Mouse (Mus musculus) CH12.LX (cell line): ENCODE data around the gene Gm20708. TPM values are rescaled to one million over a fixed set of nuclear protein-coding genes. Genes with fewer than 3 reads are reported as not detected.

Source experiments
- DNase-seq: peaks from one replicate; pipeline ENCODE4 v3.0.0-alpha.2; 2013; ENCODE audit errors: extremely low read depth
- H3K27ac ChIP-seq: 2 replicates; pipeline ENCODE4 v1.5.1; 2012; ENCODE audit warnings: low read depth, mild to moderate bottlenecking, control low read depth, moderate library complexity; ENCODE audit not compliant: insufficient read depth
- H3K27me3 ChIP-seq: replicated peaks from 2 replicates; pipeline ENCODE3; 2012; ENCODE audit warnings: inconsistent platforms
- H3K36me3 ChIP-seq, 2 experiments: replicated peaks in 1 of 2; 2 replicates each; pipeline versions ENCODE3 to v1.6.1; 2012; ENCODE audit warnings: inconsistent platforms in 1 of 2, low read length in 1 of 2, mild to moderate bottlenecking in 1 of 2, mixed read lengths in 1 of 2, moderate library complexity in 1 of 2; ENCODE audit not compliant: control insufficient read depth in 1 of 2, insufficient read depth in 1 of 2
- H3K4me1 ChIP-seq, 2 experiments: 2 replicates each; pipeline ENCODE4 v1.6.1; 2012; ENCODE audit warnings: inconsistent platforms in 1 of 2, moderate library complexity in 1 of 2; ENCODE audit not compliant: insufficient read depth in 2 of 2, control insufficient read depth in 1 of 2
- H3K4me2 ChIP-seq: 2 replicates; pipeline ENCODE4 v1.6.1; 2012; ENCODE audit warnings: low read depth, mild to moderate bottlenecking, control low read depth; ENCODE audit not compliant: poor library complexity, insufficient read depth, severe bottlenecking
- H3K4me3 ChIP-seq, 3 experiments: fragments of 150-350 bp in 1 of 3; sonication (generic) in 1 of 3; replicated peaks in 1 of 3; 2 replicates each; pipeline versions ENCODE3 to v1.5.1; 2011 to 2012; ENCODE audit warnings: low read depth in 2 of 3, low read length in 2 of 3, mild to moderate bottlenecking in 2 of 3, moderate library complexity in 2 of 3, control low read depth in 1 of 3, improper control_type of control experiment in 1 of 3, inconsistent platforms in 1 of 3, mixed read lengths in 1 of 3; ENCODE audit not compliant: poor library complexity in 1 of 3
- H3K79me2 ChIP-seq: replicated peaks from 2 replicates; pipeline ENCODE4 v1.6.1; 2012; ENCODE audit warnings: mild to moderate bottlenecking, moderate library complexity; ENCODE audit not compliant: control insufficient read depth, poor library complexity, insufficient read depth, severe bottlenecking; ENCODE audit errors: extremely low read depth
- H3K9ac ChIP-seq: 2 replicates; pipeline ENCODE4 v1.6.1; 2012; ENCODE audit warnings: low read depth, mild to moderate bottlenecking, control low read depth, moderate library complexity; ENCODE audit not compliant: insufficient read depth
- H3K9me3 ChIP-seq: replicated peaks from 2 replicates; pipeline ENCODE3; 2012; ENCODE audit warnings: low read length, inconsistent platforms, mixed read lengths
- BHLHE40 ChIP-seq: IDR thresholded peaks from 2 replicates; pipeline ENCODE4 v1.6.1; 2011; ENCODE audit warnings: mild to moderate bottlenecking, low read depth, low read length, improper control_type of control experiment
- CHD1 ChIP-seq: IDR thresholded peaks from 2 replicates; pipeline ENCODE4 v1.6.1; 2012; ENCODE audit warnings: low read depth, low read length, improper control_type of control experiment, inconsistent platforms
- CHD2 ChIP-seq: IDR thresholded peaks from 2 replicates; pipeline ENCODE4 v1.6.1; 2011; ENCODE audit warnings: low read length, improper control_type of control experiment
- CTCF ChIP-seq, 2 experiments: IDR thresholded peaks in 1 of 2; conservative IDR thresholded peaks in 1 of 2; 2 replicates each; pipeline ENCODE4 v1.5.1; 2011 to 2012; ENCODE audit warnings: low read depth in 2 of 2, low read length in 2 of 2, improper control_type of control experiment in 1 of 2, inconsistent platforms in 1 of 2, mild to moderate bottlenecking in 1 of 2, moderate library complexity in 1 of 2
- E2F4 ChIP-seq: IDR thresholded peaks from 2 replicates; pipeline ENCODE4 v1.6.1; 2011; ENCODE audit warnings: low read depth, low read length, improper control_type of control experiment; ENCODE audit not compliant: insufficient replicate concordance
- ELF1 ChIP-seq: IDR thresholded peaks from 2 replicates; pipeline ENCODE4 v1.6.1; 2014; ENCODE audit warnings: low read depth, mild to moderate bottlenecking, inconsistent platforms, low read length, improper control_type of control experiment
- EP300 ChIP-seq: IDR thresholded peaks from 2 replicates; pipeline ENCODE4 v1.6.1; 2011; ENCODE audit warnings: low read length, improper control_type of control experiment
- ETS1 ChIP-seq: conservative IDR thresholded peaks from 2 replicates; pipeline ENCODE4 v1.6.1; 2012; ENCODE audit warnings: low read depth, mild to moderate bottlenecking, inconsistent platforms, low read length, improper control_type of control experiment, moderate library complexity
- GABPA ChIP-seq: IDR thresholded peaks from 2 replicates; pipeline ENCODE4 v1.6.1; 2012; ENCODE audit warnings: low read depth, low read length, improper control_type of control experiment, inconsistent platforms; ENCODE audit not compliant: insufficient replicate concordance
- HCFC1 ChIP-seq: IDR thresholded peaks from 2 replicates; pipeline ENCODE4 v1.6.1; 2012; ENCODE audit warnings: low read depth, mild to moderate bottlenecking, inconsistent platforms, low read length, improper control_type of control experiment
- IRF4 ChIP-seq: IDR thresholded peaks from 2 replicates; pipeline ENCODE4 v1.6.1; 2014; ENCODE audit warnings: low read depth, mild to moderate bottlenecking, inconsistent platforms, low read length, improper control_type of control experiment
- JUN ChIP-seq: IDR thresholded peaks from 2 replicates; pipeline ENCODE4 v1.6.1; 2011; ENCODE audit warnings: low read depth, mild to moderate bottlenecking, low read length, improper control_type of control experiment, moderate library complexity; ENCODE audit not compliant: insufficient read depth
- JUND ChIP-seq: conservative IDR thresholded peaks from 2 replicates; pipeline ENCODE4 v1.6.1; 2011; ENCODE audit warnings: low read depth, low read length, improper control_type of control experiment
- KAT2A ChIP-seq: IDR thresholded peaks from 2 replicates; pipeline ENCODE4 v1.6.1; 2012; ENCODE audit warnings: low read length, improper control_type of control experiment, inconsistent platforms; ENCODE audit not compliant: insufficient replicate concordance
- MAFK ChIP-seq: IDR thresholded peaks from 2 replicates; pipeline ENCODE4 v1.6.1; 2011; ENCODE audit warnings: low read length, improper control_type of control experiment; ENCODE audit not compliant: insufficient replicate concordance
- MAX ChIP-seq: IDR thresholded peaks from 2 replicates; pipeline ENCODE4 v1.6.1; 2011; ENCODE audit warnings: low read length, improper control_type of control experiment
- MAZ ChIP-seq: IDR thresholded peaks from 2 replicates; pipeline ENCODE4 v1.6.1; 2012; ENCODE audit warnings: low read depth, mild to moderate bottlenecking, inconsistent platforms, low read length, improper control_type of control experiment, moderate library complexity
- MEF2A ChIP-seq: IDR thresholded peaks from 2 replicates; pipeline ENCODE4 v1.6.1; 2014; ENCODE audit warnings: low read depth, mild to moderate bottlenecking, inconsistent platforms, low read length, improper control_type of control experiment, borderline replicate concordance
- MXI1 ChIP-seq: IDR thresholded peaks from 2 replicates; pipeline ENCODE4 v1.6.1; 2011; ENCODE audit warnings: mild to moderate bottlenecking, low read depth, low read length, improper control_type of control experiment
- MYC ChIP-seq: IDR thresholded peaks from 2 replicates; pipeline ENCODE4 v1.6.1; 2011; ENCODE audit warnings: low read depth, mild to moderate bottlenecking, improper control_type of control experiment, low read length
- NELFE ChIP-seq: IDR thresholded peaks from 2 replicates; pipeline ENCODE4 v1.6.1; 2011; ENCODE audit warnings: low read depth, low read length, improper control_type of control experiment
- NRF1 ChIP-seq: IDR thresholded peaks from 2 replicates; pipeline ENCODE4 v1.6.1; 2014; ENCODE audit warnings: low read depth, mild to moderate bottlenecking, inconsistent platforms, low read length, improper control_type of control experiment, moderate library complexity
- PAX5 ChIP-seq: IDR thresholded peaks from 2 replicates; pipeline ENCODE4 v1.6.1; 2012; ENCODE audit warnings: low read length, inconsistent platforms, mixed read lengths
- POLR2A ChIP-seq: IDR thresholded peaks from 2 replicates; pipeline ENCODE4 v1.6.1; 2011; ENCODE audit warnings: low read depth, mild to moderate bottlenecking, improper control_type of control experiment, low read length
- POLR2AphosphoS2 ChIP-seq: IDR thresholded peaks from 2 replicates; pipeline ENCODE4 v1.6.1; 2011; ENCODE audit warnings: low read depth, low read length, improper control_type of control experiment
- RAD21 ChIP-seq: IDR thresholded peaks from 2 replicates; pipeline ENCODE4 v1.6.1; 2011; ENCODE audit warnings: low read depth, mild to moderate bottlenecking, low read length, improper control_type of control experiment, moderate library complexity
- RCOR1 ChIP-seq: conservative IDR thresholded peaks from 2 replicates; pipeline ENCODE4 v1.6.1; 2012; ENCODE audit warnings: low read depth, mild to moderate bottlenecking, inconsistent platforms, low read length, improper control_type of control experiment
- SIN3A ChIP-seq: IDR thresholded peaks from 2 replicates; pipeline ENCODE4 v1.6.1; 2012; ENCODE audit warnings: low read length, improper control_type of control experiment, inconsistent platforms
- SMC3 ChIP-seq: IDR thresholded peaks from 2 replicates; pipeline ENCODE4 v1.6.1; 2011; ENCODE audit warnings: low read depth, low read length, improper control_type of control experiment
- TBP ChIP-seq: conservative IDR thresholded peaks from 2 replicates; pipeline ENCODE4 v1.6.1; 2011; ENCODE audit warnings: low read depth, low read length, improper control_type of control experiment
- TCF12 ChIP-seq: IDR thresholded peaks from 2 replicates; pipeline ENCODE4 v1.6.1; 2014; ENCODE audit warnings: low read depth, mild to moderate bottlenecking, inconsistent platforms, low read length, improper control_type of control experiment
- UBTF ChIP-seq: IDR thresholded peaks from 2 replicates; pipeline ENCODE4 v1.6.1; 2012; ENCODE audit warnings: low read depth, mild to moderate bottlenecking, inconsistent platforms, low read length, improper control_type of control experiment, moderate library complexity
- USF1 ChIP-seq: IDR thresholded peaks from 2 replicates; pipeline ENCODE4 v1.6.1; 2014; ENCODE audit warnings: low read depth, mild to moderate bottlenecking, inconsistent platforms, low read length, improper control_type of control experiment
- USF2 ChIP-seq: conservative IDR thresholded peaks from 2 replicates; pipeline ENCODE4 v1.6.1; 2011; ENCODE audit warnings: low read depth, low read length, improper control_type of control experiment
- ZC3H11A ChIP-seq: IDR thresholded peaks from 2 replicates; pipeline ENCODE4 v1.6.1; 2012; ENCODE audit warnings: low read depth, mild to moderate bottlenecking, inconsistent platforms, low read length, improper control_type of control experiment
- ZKSCAN1 ChIP-seq: IDR thresholded peaks from 2 replicates; pipeline ENCODE4 v1.6.1; 2012; ENCODE audit warnings: low read depth, inconsistent platforms, low read length, improper control_type of control experiment, borderline replicate concordance
- ZMIZ1 ChIP-seq: IDR thresholded peaks from 2 replicates; pipeline ENCODE4 v1.6.1; 2012; ENCODE audit warnings: low read depth, mild to moderate bottlenecking, inconsistent platforms, low read length, improper control_type of control experiment
- ZNF384 ChIP-seq: IDR thresholded peaks from 2 replicates; pipeline ENCODE4 v1.6.1; 2012; ENCODE audit warnings: low read depth, low read length, improper control_type of control experiment, inconsistent platforms
- dilution Hi-C: fragments of 300-500 bp; cut with MboI; formaldehyde crosslinking; loops from 2 replicates; pipeline ENCODE4 v1.14.3; 2020; ENCODE audit warnings: low sequenced_read_pairs; ENCODE audit not compliant: extremely low pct_unique_long_range_greater_than_20kb, extremely low pct_ligation_motif_present
- in situ Hi-C: fragments of 300-500 bp; cut with MboI; formaldehyde crosslinking; loops from 3 replicates; pipeline ENCODE4 v1.14.3; 2019; ENCODE audit warnings: low sequenced_read_pairs, low pct_ligation_motif_present, low pct_unique_long_range_greater_than_20kb, mixed read lengths
- polyA plus RNA-seq: library from polyadenylated mRNA; unstranded; fragments of >175 nt; gene quantifications from 2 replicates; pipeline ENCODE4 v1.2.1, GENCODE M21; 2012; ENCODE audit warnings: low read depth; ENCODE audit not compliant: insufficient read length
- total RNA-seq, 2 experiments: library from RNA; depleted of rRNA; stranded (reverse); fragments of 300-350 nt in 1 of 2; fragments of >200 nt in 1 of 2; gene quantifications; 2 replicates each; pipeline ENCODE4 v1.2.3; 2012 to 2014

Gm20708 gene
- total and polyA plus RNA-seq, 3 experiments, result 0.50 to 1.0 (median 0.80) TPM

GRCm38 (mm10) chr11:117780582-117781111 is 28.8 kb upstream of the Gm20708 start:
- H3K4me1 ChIP-seq, result peaks cover 8 to 60% of the 10 kb centered on the region in 2 experiments; a peak in 3 of 4 replicates
- H3K79me2 ChIP-seq, result no peaks in the 10 kb centered on the region
- peak overlapping the region; percentile 68 to 94 (median 71) for H3K4me3 ChIP-seq
- H3K9ac ChIP-seq, result peak overlapping the region; percentile 33; the same call in 1 of the 2 replicates
- no peaks in the 10 kb centered on the region for H3K27me3 ChIP-seq
- no peaks in the 10 kb centered on the region for H3K9me3 ChIP-seq
- H3K27ac ChIP-seq, result peak overlapping the region; percentile 50
- peaks cover 21 to 49% of the 10 kb centered on the region in 2 experiments for H3K36me3 ChIP-seq
- TF ChIP-seq MXI1 (peak; percentile 100), TCF12 (peak; percentile 52; the same call in 1 of the 2 replicates), SIN3A (peak; percentile 73; the same call in 1 of the 2 replicates), JUN (no peak), ZC3H11A (no peak), NRF1 (peak; percentile 42; the same call in 1 of the 2 replicates), MYC (peak; percentile 91), USF2 (peak; percentile 100), RAD21 (no peak; the same call in 1 of the 2 replicates), PAX5 (no peak), ZKSCAN1 (no peak), ZMIZ1 (0 out of 2 replicates have a peak, but pooled peaks have one; percentile 26), ETS1 (0 out of 2 replicates have a peak, but pooled peaks have one; percentile 4), RCOR1 (no peak), MAZ (no peak), SMC3 (no peak), CHD1 (no peak), EP300 (peak; percentile 6; the same call in 1 of the 2 replicates), BHLHE40 (peak; percentile 96), E2F4 (no peak), POLR2A (peak; percentile 53), ELF1 (no peak; the same call in 1 of the 2 replicates), MAX (peak; percentile 99), POLR2AphosphoS2 (no peak), USF1 (peak; percentile 99), CHD2 (no peak), MEF2A (no peak), HCFC1 (peak; percentile 35; the same call in 1 of the 2 replicates), NELFE (peak; percentile 47), JUND (no peak), TBP (no peak), ZNF384 (no peak), GABPA (no peak), CTCF (conservative IDR thresholded peaks at IDR 0.05 in 1 of 2, IDR thresholded peaks at IDR 0.05 in 1 of 2; ENCODE audit: low read depth in 2 of 2, low read length in 2 of 2) (0 out of 4 replicates have a peak, but pooled peaks of 1 of the 2 experiments have one; percentile 23), KAT2A (no peak), MAFK (no peak), IRF4 (no peak), UBTF (no peak)
- DNase-seq, result peak; percentile 99
- dilution Hi-C loops, result no loop called here
- in situ Hi-C loops, result no loop called here
- H3K4me2 ChIP-seq, result peak overlapping the region; percentile 75
